Mouse (Mus musculus) thymus, postnatal 14 days (tissue): ENCODE results near the gene Prdm9.
"Not testable (repeated sequence)": the region's sequence is repeated elsewhere in the genome, so short reads cannot be mapped to it uniquely, and the experiment has no call there.

Experiments used
- DNase-seq: peaks from one replicate; pipeline ENCODE4 v3.0.0; 2021

Gene Prdm9

DNA sequence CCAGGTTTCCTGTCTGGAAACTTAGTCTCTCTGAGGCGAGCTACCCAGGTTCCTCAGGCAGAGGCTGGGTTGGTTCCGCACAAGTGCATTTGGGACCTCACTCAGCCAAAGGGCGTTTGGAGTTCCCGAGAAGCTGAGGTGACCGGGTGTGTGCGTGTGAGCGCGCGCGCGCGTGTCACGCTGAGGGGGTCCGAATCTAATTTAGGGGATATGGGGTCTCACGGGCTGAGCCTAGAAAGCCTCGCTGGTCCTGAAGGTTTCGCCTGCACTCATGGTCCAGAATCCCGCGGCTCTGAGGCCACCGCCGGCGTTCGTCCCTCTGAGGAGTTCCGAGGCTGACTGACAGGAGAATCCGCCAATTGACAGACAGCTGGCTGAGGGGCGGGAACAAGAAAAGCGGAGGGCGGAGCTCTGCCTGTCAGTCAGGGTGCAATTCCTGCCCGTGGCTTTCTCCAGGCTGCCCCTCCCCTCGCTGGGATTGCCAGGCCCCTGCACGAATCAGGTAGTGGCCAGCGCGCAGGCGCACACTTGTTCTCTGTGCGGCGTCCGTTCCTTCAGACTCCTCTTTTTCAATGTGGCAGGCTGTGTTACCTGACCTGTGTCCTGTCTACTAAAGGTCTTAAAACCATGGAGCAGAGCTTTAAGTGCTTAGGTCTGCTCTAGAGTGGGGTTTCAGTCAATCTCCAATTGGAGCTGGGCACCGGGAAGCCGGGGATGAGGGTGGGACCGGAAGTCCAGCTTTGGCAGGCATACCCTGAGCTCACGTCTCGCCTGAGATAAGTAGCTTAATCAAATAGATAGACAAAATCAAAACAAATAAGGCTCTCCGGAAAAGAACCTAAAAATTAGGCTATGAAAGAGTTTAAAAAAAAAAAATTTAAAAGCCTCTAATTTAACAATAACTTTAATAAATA is at the start of gene Prdm9:
Gene Prdm9, minus strand, starts transcription at position 341 of the 914 bp plus-strand sequence.
- peak; percentile 99 for DNase-seq

DNA sequence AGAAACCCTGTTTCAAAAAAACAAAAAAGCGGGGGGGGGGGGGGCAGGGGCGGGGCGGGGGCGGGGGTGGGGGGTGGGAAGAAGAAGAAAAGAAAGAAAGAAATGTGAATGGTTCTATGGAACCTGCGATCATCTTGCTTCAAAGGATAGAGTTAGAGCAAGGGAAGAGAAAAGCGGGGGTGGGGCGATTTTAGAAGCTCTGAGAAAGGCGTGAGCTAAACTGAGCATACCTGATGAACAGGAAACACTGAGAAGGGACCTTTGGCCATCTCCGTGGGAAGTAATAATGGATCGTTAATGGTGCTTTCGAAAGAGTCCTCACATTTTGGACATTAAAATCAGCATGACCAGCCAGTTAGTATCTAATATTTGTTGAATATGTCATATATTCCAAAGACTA is 35.3 kb upstream of the Prdm9 start:
- no peak for DNase-seq

DNA sequence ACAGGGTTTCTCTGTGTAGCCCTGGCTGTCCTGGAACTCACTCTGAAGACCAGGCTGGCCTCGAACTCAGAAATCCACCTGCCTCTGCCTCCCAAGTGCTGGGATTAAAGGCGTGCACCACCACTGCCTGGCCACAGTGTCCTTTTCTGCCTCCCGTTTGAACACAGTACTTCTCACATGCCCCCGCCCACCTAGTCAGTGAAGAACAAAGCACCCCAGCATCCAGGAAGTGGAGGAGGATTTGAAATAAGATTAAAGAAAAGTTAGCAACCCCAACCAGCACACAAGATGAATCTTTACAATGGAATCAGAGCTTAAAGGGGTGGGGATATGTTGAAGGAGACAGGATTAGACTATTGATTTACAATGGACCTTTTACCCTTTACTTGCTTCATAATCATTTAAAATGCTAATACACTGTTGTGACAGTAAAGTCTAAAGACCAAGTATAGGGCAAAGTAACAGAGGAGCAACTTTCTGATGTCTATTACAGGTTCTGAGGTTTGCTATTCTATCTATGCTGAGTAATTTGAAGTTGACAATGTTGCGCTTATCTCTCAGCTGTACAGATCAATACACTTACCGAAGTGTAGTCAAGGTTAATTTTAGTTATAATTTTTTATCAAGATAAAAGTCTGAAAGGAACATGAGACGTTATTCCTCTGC is 27.2 kb upstream of the Prdm9 start:
- DNase-seq = no peak

DNA sequence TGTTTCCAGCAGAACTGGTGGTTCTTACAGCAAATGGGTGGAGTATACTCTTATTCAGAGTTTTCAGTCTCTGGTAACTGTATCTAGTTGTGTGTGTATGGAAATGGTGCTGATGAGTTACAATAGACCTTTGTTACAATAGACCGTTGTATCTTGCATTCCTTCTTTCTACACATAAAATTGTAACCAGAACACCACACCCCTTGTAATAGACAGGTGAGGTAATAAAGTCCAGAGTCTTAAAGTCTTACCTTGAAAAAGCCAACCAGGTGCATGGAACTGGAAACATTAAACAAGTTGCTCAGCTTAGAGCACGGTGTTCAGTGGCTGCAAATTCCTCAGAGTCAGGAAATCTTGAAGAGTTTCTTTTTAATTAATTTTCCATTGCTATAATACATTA is 24.0 kb upstream of the Prdm9 start:
- DNase-seq = no peak

DNA sequence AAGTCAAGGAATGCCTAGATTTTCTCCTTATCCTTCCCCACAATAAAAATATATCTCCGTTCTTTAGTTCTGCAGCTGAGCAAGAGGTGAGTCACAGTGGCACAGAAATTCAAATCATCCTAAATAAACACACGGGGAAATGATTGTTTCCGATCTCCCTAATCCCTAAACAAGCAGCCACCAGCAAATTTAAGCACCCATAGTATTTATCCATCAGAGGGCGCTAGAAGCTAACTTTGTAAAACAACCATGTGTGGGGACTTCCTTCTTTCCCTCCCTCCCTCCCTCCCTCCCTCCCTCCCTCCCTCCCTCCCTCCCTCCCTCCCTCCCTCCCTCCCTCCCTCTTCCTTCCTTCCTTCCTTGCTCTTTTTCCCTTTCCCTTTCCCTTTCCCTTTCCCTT is 21.5 kb upstream of the Prdm9 start:
- DNase-seq = no peak

DNA sequence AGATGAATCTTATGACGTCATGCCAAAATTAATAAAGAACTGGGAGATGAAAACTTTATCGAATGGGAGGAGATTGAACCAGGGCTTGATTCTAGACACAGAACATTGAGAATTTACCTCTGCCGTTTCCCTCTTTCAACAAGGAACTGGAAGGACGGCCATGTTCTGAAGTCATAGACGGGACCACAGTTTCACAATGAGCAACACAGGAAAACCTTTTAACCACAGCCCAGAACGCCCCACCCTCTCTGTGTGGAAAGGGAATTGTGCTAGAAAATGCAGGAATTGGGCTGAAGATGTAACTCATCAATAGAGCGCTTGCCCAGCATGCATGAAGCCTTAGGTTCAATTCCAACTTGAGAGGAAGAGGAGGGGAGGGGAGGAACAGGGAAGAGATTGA is 18.9 kb upstream of the Prdm9 start:
- no peak for DNase-seq

DNA sequence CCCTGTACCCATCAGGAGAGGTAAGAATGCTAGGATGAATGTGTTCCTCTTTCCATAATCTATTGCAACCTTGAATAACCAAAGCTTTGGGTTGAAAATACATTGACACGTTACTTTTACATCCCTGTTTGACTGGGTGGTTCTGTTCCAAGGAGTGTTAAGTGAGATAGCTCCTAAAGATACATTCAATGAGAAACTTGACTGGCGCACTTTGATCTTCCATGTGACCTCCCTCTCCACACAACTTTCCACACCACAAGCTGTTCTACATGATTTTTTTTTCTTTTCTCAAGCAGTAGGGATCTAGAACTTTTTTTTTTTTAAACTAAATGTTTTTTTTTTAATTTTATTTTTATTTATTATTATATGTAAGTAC is 15.9 kb upstream of the Prdm9 start:
- no peak for DNase-seq

DNA sequence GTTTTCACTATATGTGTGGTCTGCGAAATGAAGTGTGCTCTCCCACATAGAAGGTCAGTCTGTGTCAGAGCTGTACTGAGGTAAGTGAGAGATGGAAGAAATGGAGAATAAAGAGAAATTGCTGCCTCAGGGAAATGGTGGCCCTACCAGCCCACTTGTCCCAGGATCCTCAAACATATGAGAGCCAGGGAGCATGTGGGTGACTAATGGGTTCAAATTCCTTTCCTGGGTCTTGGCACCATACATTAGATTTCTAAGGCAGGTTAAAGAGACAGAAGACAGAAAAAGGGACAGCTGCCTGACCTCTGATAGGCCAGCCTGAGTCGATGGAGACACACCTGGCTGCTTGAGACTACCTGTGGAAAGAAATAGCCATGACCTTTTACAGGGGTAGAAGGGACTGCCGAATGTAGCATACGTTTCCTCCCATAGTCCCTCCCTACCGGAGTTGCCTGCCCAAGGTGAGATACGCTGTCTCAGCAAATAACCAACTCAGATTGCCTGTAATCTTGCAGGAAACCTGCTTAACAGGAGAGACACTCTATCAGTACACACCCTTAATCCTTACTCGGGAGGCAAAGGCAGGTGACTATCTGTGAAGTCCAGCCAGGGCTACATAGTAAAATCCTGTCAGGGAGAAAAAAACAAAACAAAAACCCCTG is 15.4 kb upstream of the Prdm9 start:
- no peak for DNase-seq

DNA sequence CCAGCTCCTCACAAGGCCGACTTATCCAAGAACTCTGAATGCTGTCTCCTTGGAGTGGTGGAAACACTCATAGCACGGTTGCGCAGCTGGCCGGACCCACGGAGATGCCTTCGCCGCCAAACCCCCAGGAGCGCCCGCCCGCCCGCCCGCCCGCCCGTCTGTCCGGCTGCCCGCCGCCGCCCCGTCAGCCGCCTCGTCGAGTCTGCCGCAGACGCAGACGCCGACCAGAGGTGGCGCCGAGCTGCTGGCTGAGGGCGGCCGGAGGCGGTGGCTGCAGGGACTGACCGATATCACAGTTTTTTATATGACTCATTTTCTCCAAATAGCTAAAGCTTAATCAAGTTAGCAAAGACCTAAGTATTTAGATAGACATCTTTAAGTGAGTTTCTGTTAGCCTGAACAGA is 13.1 kb upstream of the Prdm9 start:
- no peak for DNase-seq

DNA sequence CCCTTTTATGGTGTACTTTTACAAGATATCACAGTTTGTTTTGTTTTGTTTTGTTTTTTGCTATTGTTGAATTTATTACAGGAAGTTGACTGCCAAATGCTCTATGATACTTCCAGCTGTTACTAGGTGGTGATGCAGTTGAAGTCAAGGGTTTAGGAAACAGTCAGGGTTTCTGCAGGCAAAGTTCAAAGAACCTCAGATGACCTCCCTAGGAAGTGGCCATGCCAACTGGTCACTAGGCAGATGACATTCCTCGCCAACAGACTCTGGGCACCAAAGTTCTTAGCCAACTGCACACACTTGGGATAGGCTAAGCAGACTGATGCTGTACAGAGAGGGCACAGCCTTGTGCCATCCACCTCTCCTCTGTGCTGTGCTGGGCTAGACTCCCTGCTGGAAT is 10.9 kb upstream of the Prdm9 start:
- DNase-seq = no peak

DNA sequence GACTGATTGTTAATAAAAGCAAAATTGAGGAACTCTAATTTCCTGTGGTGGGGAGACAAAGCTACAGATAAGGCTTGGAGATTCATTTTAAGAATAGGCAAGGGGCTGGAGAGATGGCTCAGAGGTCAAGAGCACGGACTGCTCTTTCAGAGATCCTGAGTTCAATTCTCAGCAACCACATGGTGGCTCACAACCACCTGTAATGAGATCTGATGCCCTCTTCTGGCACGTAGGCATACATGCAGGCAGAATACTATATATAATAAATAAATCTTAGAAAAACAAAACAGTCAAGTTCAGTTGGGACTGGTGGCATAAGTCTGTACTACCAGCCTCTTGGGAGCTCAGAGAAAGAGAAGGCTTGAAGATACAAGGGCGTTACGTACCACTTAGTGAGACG is 2.8 kb upstream of the Prdm9 start:
- no peak for DNase-seq

DNA sequence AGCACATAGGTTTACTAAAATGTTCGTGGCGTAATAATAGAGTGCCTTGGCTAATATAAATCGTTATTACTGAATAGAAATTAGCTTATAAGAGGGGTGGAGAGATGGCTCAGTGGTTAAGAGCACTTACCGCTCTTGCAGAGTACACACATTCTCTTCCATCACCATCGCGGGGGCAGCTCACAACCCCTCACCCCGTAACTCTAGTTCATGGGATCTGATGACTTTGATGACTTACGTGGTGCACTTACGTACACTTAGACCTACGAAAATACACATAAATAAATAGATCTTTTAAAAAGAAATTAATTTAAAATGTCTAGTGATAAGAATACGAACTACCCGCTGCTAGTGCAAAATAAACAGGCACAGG is 760 bp upstream of the Prdm9 start:
- DNase-seq = peak; percentile 18

DNA sequence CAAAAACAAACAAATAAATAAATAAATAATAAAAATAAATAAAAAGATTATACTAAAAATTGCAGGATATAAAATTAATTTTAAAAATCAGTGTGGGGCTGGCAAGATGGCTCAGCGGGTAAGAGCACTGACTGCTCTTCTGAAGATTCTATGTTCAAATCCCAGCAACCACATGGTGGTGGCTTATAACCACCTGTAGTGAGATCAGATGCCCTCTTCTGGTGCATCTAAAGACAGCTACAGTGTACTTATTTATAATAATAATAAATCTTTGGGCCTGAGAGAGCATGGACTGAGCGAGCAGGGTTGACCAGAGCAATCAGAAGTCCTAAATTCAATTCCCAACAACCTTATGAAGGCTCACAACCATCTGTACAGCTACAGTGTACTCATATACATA is 4.2 kb downstream of the Prdm9 start:
- DNase-seq = no peak

DNA sequence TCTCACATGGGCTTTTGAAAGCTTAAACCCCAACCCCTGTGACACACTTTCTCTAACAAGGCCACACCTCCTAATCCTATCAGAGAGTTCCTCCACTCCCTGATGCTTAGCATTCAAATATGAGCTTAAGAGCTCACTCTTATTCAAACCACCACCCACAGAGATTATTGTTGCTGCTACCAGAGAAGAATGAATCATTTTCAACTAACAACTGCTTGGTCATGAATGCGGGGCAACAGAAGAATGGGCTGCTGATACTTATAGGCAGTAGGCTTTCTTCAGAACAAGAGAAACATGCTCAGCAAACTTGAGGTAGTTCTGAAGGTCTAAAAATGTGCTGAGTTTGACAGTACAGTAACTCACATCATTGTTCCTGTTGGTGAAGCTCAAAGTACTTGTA is 14.4 kb downstream of the Prdm9 start:
- DNase-seq = no peak

DNA sequence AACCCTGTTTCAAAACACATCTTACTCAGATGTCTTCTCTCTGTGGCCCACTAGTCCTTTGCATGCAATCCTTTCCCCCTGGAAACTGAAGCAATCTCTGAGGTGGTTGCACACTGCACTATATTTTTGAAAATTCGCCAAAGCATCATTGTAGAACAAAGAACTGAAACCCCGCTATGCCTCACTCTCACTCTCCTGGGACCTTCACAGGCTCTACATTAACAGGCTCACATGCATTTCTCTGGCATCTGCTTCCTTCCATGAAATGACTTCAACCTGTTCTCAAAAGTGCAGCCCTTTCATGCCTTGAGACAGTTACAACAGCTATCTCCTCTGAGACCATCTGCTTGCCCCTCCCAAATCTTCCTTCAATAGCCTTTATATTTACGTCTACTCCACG is 17.7 kb downstream of the Prdm9 start:
- no peak for DNase-seq

DNA sequence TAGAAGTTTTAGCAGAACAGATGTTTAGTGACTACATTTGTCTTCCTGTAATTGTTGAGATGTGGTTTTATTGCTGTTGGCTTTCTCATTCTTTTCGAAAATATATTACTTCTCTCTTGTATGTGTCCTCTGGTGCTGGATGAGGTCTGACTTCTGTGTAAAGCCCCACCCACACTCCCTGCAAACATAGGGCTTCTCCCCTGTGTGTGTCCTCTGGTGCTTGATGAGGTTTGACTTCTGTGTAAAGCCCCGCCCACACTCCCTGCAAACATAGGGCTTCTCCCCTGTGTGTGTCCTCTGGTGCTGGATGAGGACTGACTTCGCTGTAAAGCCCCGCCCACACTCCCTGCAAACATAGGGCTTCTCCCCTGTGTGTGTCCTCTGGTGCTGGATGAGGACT is 20.3 kb downstream of the Prdm9 start:
- DNase-seq = not testable (repeated sequence)

DNA sequence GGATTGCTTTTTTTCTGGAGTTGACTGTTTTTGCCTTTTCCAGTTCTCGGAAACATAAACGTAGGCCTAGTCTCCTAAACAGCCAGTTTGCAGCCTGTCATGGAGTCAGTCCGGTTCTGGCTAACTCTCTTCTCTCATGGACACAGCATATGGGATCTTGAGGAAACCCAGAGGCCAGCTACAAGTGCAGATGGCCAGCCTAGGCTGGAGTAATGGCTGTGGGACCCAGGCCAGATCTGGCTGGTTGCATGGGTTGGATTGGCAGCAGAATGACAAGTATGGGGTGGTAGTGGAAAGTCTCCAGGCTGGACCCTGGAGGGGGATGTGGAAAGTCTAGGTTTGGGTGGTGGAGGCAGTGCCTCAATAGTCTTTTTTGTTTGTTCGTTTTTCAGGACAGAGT is 23.8 kb downstream of the Prdm9 start:
- no peak for DNase-seq

DNA sequence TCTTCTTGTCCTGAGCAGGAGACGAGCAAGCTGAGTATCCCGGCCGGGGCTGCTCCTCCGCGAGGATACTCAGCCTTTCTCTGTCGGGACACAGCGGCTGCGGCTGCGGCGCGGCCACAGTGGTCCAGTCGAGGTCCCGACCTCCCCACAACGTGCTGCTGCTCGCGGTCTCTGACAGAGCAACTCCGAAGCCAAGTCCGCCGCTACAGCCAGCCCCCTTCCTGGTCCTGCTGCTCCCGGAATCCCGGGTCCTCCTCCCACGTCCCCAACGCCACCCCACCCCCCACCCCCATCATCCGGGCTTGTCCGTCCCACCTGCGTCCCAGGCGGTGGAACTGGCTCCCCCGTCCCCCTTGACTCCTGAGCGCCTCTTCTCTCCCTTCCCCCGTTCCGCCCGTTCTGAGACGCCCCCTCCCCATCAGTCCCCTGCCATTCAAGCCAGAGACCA is 27.7 kb downstream of the Prdm9 start:
- DNase-seq = no peak

DNA sequence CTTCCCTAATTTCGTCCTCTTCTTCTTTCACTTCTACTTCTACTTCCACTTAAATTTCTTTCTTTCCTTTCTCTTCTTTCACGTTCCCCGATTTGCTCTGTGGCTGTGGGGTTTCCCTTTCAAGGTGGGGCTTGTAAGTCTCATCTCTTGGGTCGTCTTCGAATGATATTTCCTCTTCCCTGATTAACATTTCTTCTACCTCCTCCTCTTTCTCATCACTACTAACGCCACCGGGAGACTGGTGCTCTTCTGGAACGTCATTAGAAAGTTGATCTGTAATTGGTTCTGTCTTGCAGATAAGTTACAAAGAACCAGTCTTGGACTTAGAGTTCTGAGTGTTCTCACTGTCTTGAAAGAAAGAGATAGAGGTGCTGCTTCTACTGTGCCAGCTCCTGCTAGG is 28.2 kb downstream of the Prdm9 start:
- DNase-seq = no peak

DNA sequence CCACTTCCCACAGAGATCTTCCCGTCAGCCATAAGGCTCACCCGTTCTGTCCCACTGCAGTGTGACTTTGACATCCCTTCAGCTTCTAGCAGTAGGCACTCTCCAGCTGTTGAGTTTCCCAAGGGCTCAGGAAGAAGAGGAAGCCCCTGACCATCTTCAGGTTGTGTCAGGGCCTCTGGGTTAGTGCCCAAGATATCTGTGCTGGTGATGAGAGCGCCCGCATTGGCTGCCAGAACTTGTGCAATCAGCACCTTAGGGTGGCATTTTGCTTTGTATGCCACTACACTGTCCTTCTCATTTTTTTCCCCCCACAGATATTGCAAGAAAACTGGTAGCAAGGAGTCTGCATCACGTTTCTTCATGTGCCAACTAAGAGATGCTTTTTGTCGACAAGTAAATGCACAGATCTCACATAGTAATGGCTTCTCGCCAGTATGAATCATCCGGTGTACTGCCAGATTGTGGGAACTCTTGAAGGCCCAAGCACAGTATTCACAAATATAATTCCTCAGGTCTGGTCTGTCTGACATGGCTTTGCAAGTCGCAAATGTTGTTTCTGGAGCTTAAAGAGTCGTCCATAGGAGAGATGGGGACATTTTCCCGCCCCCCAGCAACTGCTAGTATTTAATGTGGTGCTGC is 28.9 kb downstream of the Prdm9 start:
- DNase-seq = no peak

DNA sequence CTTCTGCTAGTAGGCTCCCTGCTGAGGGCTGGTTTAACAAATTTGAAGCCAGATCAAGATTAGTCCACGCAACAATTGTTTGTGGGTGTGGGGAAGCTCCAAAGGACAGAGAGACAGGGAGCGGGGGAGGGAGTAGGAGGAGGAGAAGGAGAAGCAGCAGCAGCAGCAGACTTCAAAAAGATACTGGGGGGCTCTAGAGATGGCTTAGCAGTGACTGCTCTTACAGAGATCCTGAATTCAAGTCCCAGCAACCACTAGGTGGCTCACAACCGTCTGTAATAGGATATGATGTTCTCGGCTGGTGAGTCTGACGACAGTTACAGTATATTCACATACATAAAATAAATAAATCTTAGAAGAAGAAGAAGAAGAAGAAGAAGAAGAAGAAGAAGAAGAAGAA is 34.0 kb downstream of the Prdm9 start:
- peak; percentile 71 for DNase-seq

DNA sequence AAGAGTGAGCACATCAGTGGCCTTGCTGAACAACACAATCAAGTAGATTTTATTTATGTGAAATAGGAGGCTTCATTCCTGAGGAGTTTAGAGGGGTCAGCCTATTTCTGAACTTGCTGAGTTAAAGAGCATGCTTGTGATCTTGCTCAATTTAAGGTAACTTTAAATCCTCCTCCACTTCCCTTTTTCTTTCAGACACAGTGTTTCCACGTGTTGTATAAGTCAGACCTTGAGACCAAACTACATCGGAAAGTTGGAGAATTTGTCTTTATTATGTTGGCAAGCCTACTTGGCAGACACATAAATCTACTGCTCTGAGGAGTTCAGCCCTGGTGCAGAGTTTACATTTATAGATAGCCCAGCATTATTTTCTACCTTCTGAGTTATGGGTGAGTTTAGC is 35.3 kb downstream of the Prdm9 start:
- DNase-seq = no peak

DNA sequence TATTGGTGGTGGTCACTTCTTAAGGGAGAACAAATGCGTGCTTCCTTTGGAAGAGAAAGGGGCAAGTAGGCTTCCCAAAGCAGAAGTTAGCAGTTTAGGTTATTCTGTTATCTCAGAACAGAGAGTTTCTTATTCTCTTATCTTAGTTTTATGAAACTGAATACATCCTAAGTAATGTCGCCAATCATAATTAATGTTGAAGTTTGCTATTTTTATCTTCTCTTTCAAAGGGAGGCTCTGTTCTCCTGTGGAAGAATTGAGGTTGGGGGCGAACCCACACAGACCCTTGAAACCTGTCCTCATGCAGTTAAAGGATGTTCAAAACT is 36.4 kb downstream of the Prdm9 start:
- DNase-seq = no peak
